Mouse (Mus musculus) lung, embryonic 14.5 days (tissue): ENCODE data around the gene Gm49340. TPM values are rescaled to one million over a fixed set of nuclear protein-coding genes. Genes with fewer than 3 reads are reported as not detected.
A peak's percentile ranks its signal among the peaks of the same experiment; 100 is the strongest.

Experiments used
- ATAC-seq: fragments of 200-750 bp; cut with Nextera tagmentation; 2 replicates; pipeline ENCODE4 v1.8.0; 2017; ENCODE audit warnings: mild to moderate bottlenecking, moderate TSS enrichment, moderate library complexity; ENCODE audit not compliant: insufficient read depth
- DNase-seq: peaks from one replicate; pipeline ENCODE4 v3.0.0-alpha.2; 2015
- H3K27ac ChIP-seq: fragments of 300-500 bp; sonication (generic); 2 replicates; pipeline ENCODE4 v1.5.1; 2014; ENCODE audit warnings: low read depth, mild to moderate bottlenecking, moderate library complexity
- H3K27me3 ChIP-seq: fragments of 300-500 bp; sonication (generic); 2 replicates; pipeline ENCODE4 v1.6.1; 2014; ENCODE audit warnings: low read length, control low read depth; ENCODE audit not compliant: insufficient read depth
- H3K36me3 ChIP-seq: fragments of 300-500 bp; sonication (generic); 2 replicates; pipeline ENCODE4 v1.6.1; 2014; ENCODE audit warnings: control low read depth; ENCODE audit not compliant: insufficient read depth
- H3K4me1 ChIP-seq: fragments of 300-500 bp; sonication (generic); 2 replicates; pipeline ENCODE4 v1.6.1; 2014; ENCODE audit warnings: antibody characterized with exemption, control low read depth; ENCODE audit not compliant: insufficient read depth
- H3K4me2 ChIP-seq: fragments of 300-500 bp; sonication (generic); 2 replicates; pipeline ENCODE4 v1.6.1; 2014; ENCODE audit warnings: mild to moderate bottlenecking
- H3K4me3 ChIP-seq: fragments of 300-500 bp; sonication (generic); 2 replicates; pipeline ENCODE4 v1.5.1; 2014; ENCODE audit warnings: low read depth, low read length
- H3K9ac ChIP-seq: fragments of 300-500 bp; sonication (generic); 2 replicates; pipeline ENCODE4 v1.6.1; 2014
- H3K9me3 ChIP-seq: fragments of 300-500 bp; sonication (generic); 2 replicates; pipeline ENCODE4 v1.6.1; 2016; ENCODE audit warnings: low read depth, low read length, control low read depth
- CTCF ChIP-seq: IDR thresholded peaks from 2 replicates; pipeline ENCODE4 v1.5.1; 2016; ENCODE audit warnings: antibody characterized with exemption, low read depth
- WGBS: fragments of 180-500 bp; shearing (Covaris S2); extraction: QIAGEN DNeasy Blood & Tissue Kit; methylation state at CpG from one replicate; pipeline ENCODE4 v1.1.7; 2014; 5-methylcytosine and 5-hydroxymethylcytosine counted together
- polyA plus RNA-seq: library from polyadenylated mRNA; unstranded; fragments of >200 nt; fragmentation: Nextera tagmentation; extraction: Ambion mirVana; gene quantifications from 2 replicates; pipeline ENCODE4 v1.2.1, GENCODE M21; 2014

Gene Gm49340
- polyA plus RNA-seq, 1 experiment from 2014 or later, result not detected

GRCm38 (mm10) chr11:73336919-73337318, 7.4 kb downstream of the Gm49340 start:
- no peaks in the 10 kb centered on the region for H3K4me1 ChIP-seq
- WGBS, result 69% methylated on average over 4 of the region's 4 CpGs
- TF ChIP-seq CTCF, result no peak
- no peak overlapping the region for H3K27ac ChIP-seq
- no peaks in the 10 kb centered on the region for H3K27me3 ChIP-seq
- no peak overlapping the region for H3K4me2 ChIP-seq
- DNase-seq (no peak), ATAC-seq (no peak)
- H3K4me3 ChIP-seq, result no peak overlapping the region
- no peaks in the 10 kb centered on the region for H3K36me3 ChIP-seq
- no peaks in the 10 kb centered on the region for H3K9me3 ChIP-seq
- H3K9ac ChIP-seq, result no peak overlapping the region

- Histone ChIP-seq H3K36me3 (no peaks in the 10 kb centered on the region), H3K9me3 (no peaks in the 10 kb centered on the region), H3K27ac (no peak within 1 kb of the TSS), H3K4me1 (no peaks in the 10 kb centered on the region), H3K4me2 (no peak within 1 kb of the TSS), H3K27me3 (no peaks in the 10 kb centered on the region), H3K4me3 (no peak within 1 kb of the TSS), H3K9ac (no peak within 1 kb of the TSS)
- no peak for TF ChIP-seq CTCF
- 36% methylated on average over 3 of the region's 3 CpGs for WGBS
- DNase-seq, result no peak
- no peak for ATAC-seq
Observed at GRCm38 (mm10) chr11:73350483-73350882, 20.9 kb downstream of the Gm49340 start, which contains the start of gene Olfr20. Gene Olfr20, plus strand, starts transcription at chr11:73350783.

GRCm38 (mm10) chr11:73370946-73371345, 41.4 kb downstream of the Gm49340 start, which contains the start of gene Olfr376:
Gene Olfr376, plus strand, starts transcription at chr11:73371246.
- Histone ChIP-seq H3K4me1 (no peaks in the 10 kb centered on the region), H3K9me3 (no peaks in the 10 kb centered on the region)

GRCm38 (mm10) chr11:73395374-73395773, 65.8 kb downstream of the Gm49340 start:
- WGBS, result 59% methylated on average over 4 of the region's 4 CpGs
- no peaks in the 10 kb centered on the region for H3K36me3 ChIP-seq
- H3K4me2 ChIP-seq, result no peak overlapping the region
- no peak for ATAC-seq
- TF ChIP-seq CTCF, result no peak
- peak; percentile 16 for DNase-seq
- no peak overlapping the region for H3K4me3 ChIP-seq
- H3K27me3 ChIP-seq, result no peaks in the 10 kb centered on the region
- H3K9ac ChIP-seq, result no peak overlapping the region
- no peak overlapping the region for H3K27ac ChIP-seq
- H3K4me1 ChIP-seq, result no peaks in the 10 kb centered on the region
- H3K9me3 ChIP-seq, result no peaks in the 10 kb centered on the region

More at GRCm38 (mm10) chr11:73370946-73371345, 41.4 kb downstream of the Gm49340 start, which contains the start of gene Olfr376:
- Histone ChIP-seq H3K36me3 (no peaks in the 10 kb centered on the region), H3K9ac (no peak within 1 kb of the TSS), H3K27ac (no peak within 1 kb of the TSS), H3K4me3 (no peak within 1 kb of the TSS), H3K4me2 (no peak within 1 kb of the TSS), H3K27me3 (no peaks in the 10 kb centered on the region)
- no peak for TF ChIP-seq CTCF
- ATAC-seq (no peak), DNase-seq (no peak)
- WGBS, result 86% methylated on average over 2 of the region's 2 CpGs

- no peaks in the 10 kb centered on the region for H3K27me3 ChIP-seq
- ATAC-seq (no peak), DNase-seq (no peak)
- H3K27ac ChIP-seq, result no peak within 1 kb of the TSS
- no peaks in the 10 kb centered on the region for H3K36me3 ChIP-seq
- TF ChIP-seq CTCF, result no peak
- H3K9ac ChIP-seq, result no peak within 1 kb of the TSS
- H3K4me1 ChIP-seq, result no peaks in the 10 kb centered on the region
- no peak within 1 kb of the TSS for H3K4me3 ChIP-seq
- no peak within 1 kb of the TSS for H3K4me2 ChIP-seq
- no peaks in the 10 kb centered on the region for H3K9me3 ChIP-seq
Observed at GRCm38 (mm10) chr11:73399514-73399913, 70.0 kb downstream of the Gm49340 start, which contains the start of gene Olfr1. Gene Olfr1, minus strand, starts transcription at chr11:73399614.

Other genes starting within 250 kb of the Gm49340 start
- gene Itgae, start 239.2 kb upstream of the Gm49340 start, polyA plus RNA-seq, result 0.38 and 0.55 TPM in 2 replicates
- 23.2 and 23.3 TPM in 2 replicates for gene Haspin, start 191.4 kb upstream of the Gm49340 start, polyA plus RNA-seq
- gene P2rx5, start 169.3 kb upstream of the Gm49340 start, polyA plus RNA-seq, result 0.15 and 0.21 TPM in 2 replicates
- 118 and 135 TPM in 2 replicates for gene Emc6, start 152.7 kb upstream of the Gm49340 start, polyA plus RNA-seq
- 252 and 263 TPM in 2 replicates for gene Tax1bp3, start 152.7 kb upstream of the Gm49340 start, polyA plus RNA-seq
- 11.4 and 12.7 TPM in 2 replicates for gene Ctns, start 130.7 kb upstream of the Gm49340 start, polyA plus RNA-seq
- 0.93 and 1.3 TPM in 2 replicates for gene Shpk, start 130.3 kb upstream of the Gm49340 start, polyA plus RNA-seq
- gene Trpv1, start 95.4 kb upstream of the Gm49340 start, polyA plus RNA-seq, result not detected in 2 replicates
- gene Trpv3, start 62.4 kb upstream of the Gm49340 start, polyA plus RNA-seq, result 0.09 and 0.18 TPM in 2 replicates
- gene Aspa, start 145 bp upstream of the Gm49340 start, polyA plus RNA-seq, result 0.50 and 0.70 TPM in 2 replicates
- not detected in 2 replicates for gene Spata22, start within 50 bp of the Gm49340 start, polyA plus RNA-seq
- not detected in 2 replicates for gene Olfr20, start 21.0 kb downstream of the Gm49340 start, polyA plus RNA-seq
- gene Olfr376, start 41.5 kb downstream of the Gm49340 start, polyA plus RNA-seq, result not detected in 2 replicates
- gene Olfr1, start 69.9 kb downstream of the Gm49340 start, polyA plus RNA-seq, result not detected in 2 replicates
- not detected in 2 replicates for gene Olfr378, start 98.7 kb downstream of the Gm49340 start, polyA plus RNA-seq
- gene Olfr380, start 127.8 kb downstream of the Gm49340 start, polyA plus RNA-seq, result not detected in 2 replicates
- not detected in 2 replicates for gene Olfr381, start 161.9 kb downstream of the Gm49340 start, polyA plus RNA-seq
- gene Olfr382, start 187.5 kb downstream of the Gm49340 start, polyA plus RNA-seq, result not detected in 2 replicates